Mouse (Mus musculus) cortical plate, adult 2 months (tissue): Measurements from ENCODE around the gene Odf3l1. TPM values are rescaled to one million over a fixed set of nuclear protein-coding genes. Genes with fewer than 3 reads are reported as not detected.
A peak's percentile ranks its signal among the peaks of the same experiment; 100 is the strongest.

Experiments
- H3K27ac ChIP-seq: fragments of 200-500 bp; 2 replicates; pipeline ENCODE4 v1.5.1; 2012; ENCODE audit warnings: low read length, control low read depth, inconsistent platforms; ENCODE audit not compliant: insufficient read depth
- H3K4me1 ChIP-seq: fragments of 200-500 bp; 2 replicates; pipeline ENCODE4 v1.6.1; 2011; ENCODE audit warnings: low read length; ENCODE audit not compliant: control insufficient read depth, insufficient read depth
- H3K4me3 ChIP-seq: fragments of 200-500 bp; 2 replicates; pipeline ENCODE4 v1.5.1; 2011; ENCODE audit warnings: mild to moderate bottlenecking, low read length, control low read depth; ENCODE audit not compliant: insufficient read depth
- CTCF ChIP-seq: fragments of 200-500 bp; IDR thresholded peaks from 2 replicates; pipeline ENCODE4 v1.5.1; 2011; ENCODE audit warnings: mild to moderate bottlenecking, control low read depth, low read length; ENCODE audit not compliant: insufficient read depth; ENCODE audit errors: extremely low read depth
- POLR2A ChIP-seq: fragments of 200-500 bp; IDR thresholded peaks from 2 replicates; pipeline ENCODE4 v1.6.1; 2011; ENCODE audit warnings: mild to moderate bottlenecking, low read length, control low read depth; ENCODE audit not compliant: insufficient read depth; ENCODE audit errors: extremely low read depth
- polyA plus RNA-seq: library from polyadenylated mRNA; depleted of rRNA; stranded (reverse); fragments of >200 nt; gene quantifications from 2 replicates; pipeline ENCODE4 v1.2.3, GENCODE M21; 2012

The Odf3l1 gene
- polyA plus RNA-seq, 1 experiment: 0.38 TPM

GRCm38 (mm10) chr9:56884328-56884727, 19.8 kb upstream of the Odf3l1 start:
- no peak overlapping the region for H3K27ac ChIP-seq
- H3K4me3 ChIP-seq: no peak overlapping the region
- TF ChIP-seq CTCF (no peak), POLR2A (no peak)
- peaks cover 5% of the 10 kb centered on the region for H3K4me1 ChIP-seq

- TF ChIP-seq POLR2A: no peak
- no peak for TF ChIP-seq CTCF
- no peak overlapping the region for H3K4me3 ChIP-seq
- H3K27ac ChIP-seq: no peak overlapping the region
- H3K4me1 ChIP-seq: peaks cover 5% of the 10 kb centered on the region
These were observed 19.0 kb upstream of the Odf3l1 start for GRCm38 (mm10) chr9:56883470-56883869.

GRCm38 (mm10) chr9:56882818-56883217, 18.3 kb upstream of the Odf3l1 start:
- Histone ChIP-seq H3K27ac (no peak overlapping the region), H3K4me1 (peaks cover 6% of the 10 kb centered on the region), H3K4me3 (no peak overlapping the region)
- TF ChIP-seq POLR2A (no peak), CTCF (no peak)

- Histone ChIP-seq H3K4me1 (peaks cover 6% of the 10 kb centered on the region), H3K4me3 (no peak overlapping the region), H3K27ac (peak overlapping the region; percentile 17; the same call in 1 of the 2 replicates)
- no peak for TF ChIP-seq CTCF
- TF ChIP-seq POLR2A: no peak
These were observed 17.8 kb upstream of the Odf3l1 start for GRCm38 (mm10) chr9:56882283-56882682.

GRCm38 (mm10) chr9:56881539-56882082, 17.1 kb upstream of the Odf3l1 start:
- no peak overlapping the region for H3K4me3 ChIP-seq
- TF ChIP-seq POLR2A (no peak), CTCF (no peak)
- peaks cover 6% of the 10 kb centered on the region for H3K4me1 ChIP-seq
- peak overlapping the region; percentile 39; the same call in 1 of the 2 replicates for H3K27ac ChIP-seq

GRCm38 (mm10) chr9:56880790-56881189, 16.3 kb upstream of the Odf3l1 start:
- Histone ChIP-seq H3K27ac (0 out of 2 replicates have a peak overlapping the region, but pooled peaks have one; percentile 39), H3K4me1 (peaks cover 6% of the 10 kb centered on the region), H3K4me3 (no peak overlapping the region)
- TF ChIP-seq CTCF (no peak), POLR2A (no peak)

GRCm38 (mm10) chr9:56877284-56877683, 12.8 kb upstream of the Odf3l1 start:
- no peak overlapping the region for H3K4me3 ChIP-seq
- 0 out of 2 replicates have a peak, but pooled peaks cover 4% of the 10 kb centered on the region for H3K4me1 ChIP-seq
- no peak overlapping the region for H3K27ac ChIP-seq
- no peak for TF ChIP-seq POLR2A
- no peak for TF ChIP-seq CTCF

- no peak overlapping the region for H3K27ac ChIP-seq
- H3K4me3 ChIP-seq: no peak overlapping the region
- 0 out of 2 replicates have a peak, but pooled peaks cover 4% of the 10 kb centered on the region for H3K4me1 ChIP-seq
- TF ChIP-seq POLR2A (no peak), CTCF (no peak)
These were observed 12.3 kb upstream of the Odf3l1 start for GRCm38 (mm10) chr9:56876784-56877183.

- Histone ChIP-seq H3K27ac (no peak overlapping the region), H3K4me1 (peaks cover 8% of the 10 kb centered on the region; the same call in 1 of the 2 replicates), H3K4me3 (no peak overlapping the region)
- TF ChIP-seq POLR2A (no peak), CTCF (no peak)
These were observed 8.6 kb upstream of the Odf3l1 start for GRCm38 (mm10) chr9:56873097-56873496.

GRCm38 (mm10) chr9:56872105-56872903, 7.8 kb upstream of the Odf3l1 start:
- Histone ChIP-seq H3K4me1 (peaks cover 8% of the 10 kb centered on the region; the same call in 1 of the 2 replicates), H3K27ac (no peak overlapping the region), H3K4me3 (no peak overlapping the region)
- no peak for TF ChIP-seq CTCF
- TF ChIP-seq POLR2A: no peak
